Mouse (Mus musculus): ENCODE results near the gene Zbtb25. TPM values are rescaled to one million over a fixed set of nuclear protein-coding genes. Genes with fewer than 3 reads are reported as not detected.

The Zbtb25 gene
- polyA plus RNA-seq, 1 experiment from 2014 or later = 13.1 TPM

DNA sequence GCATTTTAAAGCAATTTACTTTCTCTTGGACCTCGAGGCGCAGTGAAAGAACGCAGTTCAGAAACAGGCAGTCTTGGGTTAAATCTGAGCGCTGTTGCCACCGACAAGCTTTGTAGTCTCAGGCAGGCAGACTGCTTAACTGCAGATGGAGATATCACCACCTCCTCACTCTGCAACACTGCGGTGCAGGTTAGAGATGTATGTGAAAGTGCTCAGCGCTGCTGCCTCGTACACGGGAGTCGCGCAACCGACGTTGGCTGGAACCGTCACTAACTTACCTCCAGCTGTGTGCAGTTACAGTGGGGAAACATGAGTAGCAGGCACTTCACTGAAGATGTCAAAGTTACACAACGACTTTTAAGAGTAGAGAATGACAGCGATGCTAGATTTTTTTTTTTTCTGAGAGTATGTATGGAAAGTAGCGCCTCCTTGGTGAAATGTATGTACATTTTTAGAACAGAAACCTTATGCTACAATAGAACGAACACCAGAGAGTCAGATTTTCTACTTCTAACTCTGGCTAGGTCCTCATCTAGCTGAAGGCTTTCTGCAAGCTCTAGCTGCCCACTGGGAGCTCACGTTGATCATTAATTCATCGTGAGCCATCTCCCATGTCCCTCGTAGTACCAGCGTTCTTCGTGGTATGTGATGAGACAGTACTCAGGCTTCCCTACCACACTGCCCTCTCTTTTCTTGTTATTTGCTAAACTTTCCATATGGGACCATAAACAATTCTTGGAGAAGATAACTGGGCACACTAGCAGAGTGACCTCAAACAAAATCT is 42.8 kb downstream of the Zbtb25 start:
- Histone ChIP-seq H3K4me1 (replicated peaks) (peaks cover 17% of the 10 kb centered on the region), H3K4me2 (no peak overlapping the region; the same call in 1 of the 2 replicates), H3K27ac (replicated peaks) (no peak overlapping the region), H3K36me3 (peaks cover 10% of the 10 kb centered on the region), H3K27me3 (no peaks in the 10 kb centered on the region), H3K9ac (no peak overlapping the region), H3K4me3 (no peak overlapping the region), H3K9me3 (no peaks in the 10 kb centered on the region)
- no peak for ATAC-seq (ENCODE audit: low FRiP score, low read depth)
- WGBS = 87% methylated on average over 23 of the region's 23 CpGs

DNA sequence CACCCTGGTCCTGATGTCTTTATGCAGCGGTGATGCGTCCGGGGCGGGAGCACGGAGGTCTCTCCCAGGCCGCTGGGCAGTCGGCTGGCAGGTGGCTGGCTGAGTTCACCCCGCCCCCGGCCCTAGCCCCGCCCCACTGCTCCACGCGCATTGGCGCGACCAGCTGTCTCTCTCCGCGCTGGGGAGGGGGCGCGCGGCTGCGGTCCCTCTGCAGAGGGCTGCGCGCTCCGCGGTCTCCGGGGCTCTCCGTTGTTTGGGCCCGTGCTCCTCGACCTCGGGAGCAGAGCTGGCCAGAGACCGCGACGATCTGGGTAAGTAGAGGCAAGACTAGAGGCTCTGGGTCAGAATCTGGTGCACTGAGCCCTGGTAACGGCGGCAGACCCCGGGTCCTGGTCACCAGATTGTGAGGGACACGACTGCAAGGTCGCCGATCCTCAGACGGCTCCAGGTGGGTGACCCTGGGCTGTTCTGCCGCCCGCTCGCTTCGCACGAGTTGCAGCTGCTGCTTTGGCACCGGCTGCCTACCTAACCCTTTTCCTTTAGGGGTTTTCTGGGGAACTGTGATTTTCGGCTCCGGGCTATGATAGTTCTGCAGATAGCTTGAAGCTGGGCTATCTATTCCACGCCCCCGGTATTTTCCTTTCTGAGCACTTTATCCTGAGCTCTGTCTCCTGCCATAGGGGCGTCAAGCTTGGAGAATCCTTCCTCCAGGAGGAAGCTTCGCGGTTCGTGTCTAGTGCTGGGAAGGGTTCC is 44.5 kb downstream of the Zbtb25 start, which contains the start of gene Akap5:
Gene Akap5 (plus strand): TSS at position 213 of the 753 bp plus-strand sequence.
- under 1% methylated on average over 53 of the region's 53 CpGs for WGBS
- peak; percentile 98 for ATAC-seq (ENCODE audit: low FRiP score, low read depth)
- H3K9ac ChIP-seq = peak within 1 kb of the TSS; percentile 63

DNA sequence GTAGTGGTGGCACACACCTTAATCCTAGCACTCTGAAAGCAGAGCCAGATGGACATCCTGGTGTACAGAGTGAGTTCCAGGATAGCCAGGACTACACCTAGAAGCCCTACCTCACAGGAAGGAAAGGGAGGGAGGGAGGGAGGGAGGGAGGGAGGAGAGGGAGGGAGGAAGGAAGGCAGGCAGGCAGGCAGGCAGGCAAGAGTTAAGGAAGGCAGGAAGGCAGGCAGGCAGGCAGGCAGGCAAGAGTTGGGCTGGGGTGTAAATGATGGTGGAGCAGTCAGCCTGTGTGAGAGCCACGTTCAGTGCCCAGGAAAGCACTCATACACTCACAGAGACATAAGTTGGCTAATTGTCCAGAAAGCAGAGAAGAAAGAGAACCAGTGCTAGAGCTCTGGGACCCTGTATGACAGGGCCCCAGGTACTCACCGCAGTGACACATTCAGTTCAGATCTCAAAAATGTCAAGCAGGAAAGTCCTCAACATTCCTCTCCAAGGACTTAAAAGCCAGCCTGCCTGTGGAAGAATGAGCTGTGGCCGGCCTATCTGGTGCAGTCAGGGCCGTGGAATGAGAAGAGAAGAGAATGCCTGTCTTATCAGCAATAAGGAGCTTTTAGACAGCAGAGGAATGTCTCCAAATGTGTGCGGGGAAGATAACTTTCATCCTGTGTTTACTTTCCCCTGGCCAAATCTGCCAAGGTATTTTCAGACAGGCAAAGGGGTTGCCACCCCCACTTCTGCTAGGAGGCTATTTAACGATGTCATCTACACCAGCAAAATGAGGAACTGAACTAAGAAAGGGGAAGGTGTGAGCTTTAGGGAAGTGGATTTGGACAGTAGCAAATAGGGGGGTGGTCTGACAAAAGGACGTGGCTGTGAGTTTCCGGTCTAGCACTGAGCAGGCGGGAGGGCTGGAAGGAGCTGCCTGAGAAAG is 50.9 kb downstream of the Zbtb25 start:
- no peak overlapping the region for H3K9ac ChIP-seq
- no peak overlapping the region for H3K27ac ChIP-seq (replicated peaks)
- no peak overlapping the region for H3K4me2 ChIP-seq
- no peaks in the 10 kb centered on the region for H3K9me3 ChIP-seq
- H3K27me3 ChIP-seq = no peaks in the 10 kb centered on the region
- H3K4me3 ChIP-seq = no peak overlapping the region
- no peak for ATAC-seq (ENCODE audit: low FRiP score, low read depth)
- H3K36me3 ChIP-seq = peaks cover 16% of the 10 kb centered on the region; the same call in 1 of the 2 replicates
- H3K4me1 ChIP-seq (replicated peaks) = no peaks in the 10 kb centered on the region
- WGBS = 78% methylated on average over 9 of the region's 9 CpGs

More for the DNA sequence above, 44.5 kb downstream of the Zbtb25 start, which contains the start of gene Akap5:
- Histone ChIP-seq H3K36me3 (peaks cover 7% of the 10 kb centered on the region; the same call in 1 of the 2 replicates), H3K4me2 (peak within 1 kb of the TSS; percentile 66), H3K27ac (replicated peaks) (peak within 1 kb of the TSS; percentile 57), H3K4me1 (replicated peaks) (peaks cover 17% of the 10 kb centered on the region), H3K4me3 (peak within 1 kb of the TSS; percentile 63), H3K27me3 (no peaks in the 10 kb centered on the region), H3K9me3 (no peaks in the 10 kb centered on the region)

DNA sequence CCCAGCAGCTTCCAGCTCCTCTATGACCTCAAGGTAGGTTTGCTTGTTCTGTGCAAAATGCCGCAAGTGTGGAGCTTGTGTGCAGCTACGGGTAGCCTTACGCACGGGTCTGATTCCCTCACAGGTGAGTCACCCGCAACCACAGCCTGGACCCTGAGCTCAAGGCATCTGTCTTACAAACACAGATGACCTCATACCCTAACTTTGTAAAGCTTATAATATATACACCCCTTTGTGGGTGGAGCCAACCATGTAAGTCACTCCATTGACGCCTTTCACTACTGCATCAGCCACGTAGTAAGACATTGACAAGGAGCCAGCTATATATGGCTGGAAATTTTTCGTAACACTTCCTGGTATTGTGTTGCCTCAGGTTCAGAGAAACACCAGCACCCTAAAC is 57.5 kb downstream of the Zbtb25 start:
- Histone ChIP-seq H3K4me2 (no peak overlapping the region), H3K27ac (replicated peaks) (no peak overlapping the region), H3K9me3 (no peaks in the 10 kb centered on the region), H3K27me3 (no peaks in the 10 kb centered on the region), H3K36me3 (peaks cover 16% of the 10 kb centered on the region), H3K4me1 (replicated peaks) (0 out of 2 replicates have a peak, but pooled peaks cover under 1% of the 10 kb centered on the region), H3K9ac (no peak overlapping the region), H3K4me3 (no peak overlapping the region)
- WGBS = 92% methylated on average over 8 of the region's 8 CpGs
- no peak for ATAC-seq (ENCODE audit: low FRiP score, low read depth)

DNA sequence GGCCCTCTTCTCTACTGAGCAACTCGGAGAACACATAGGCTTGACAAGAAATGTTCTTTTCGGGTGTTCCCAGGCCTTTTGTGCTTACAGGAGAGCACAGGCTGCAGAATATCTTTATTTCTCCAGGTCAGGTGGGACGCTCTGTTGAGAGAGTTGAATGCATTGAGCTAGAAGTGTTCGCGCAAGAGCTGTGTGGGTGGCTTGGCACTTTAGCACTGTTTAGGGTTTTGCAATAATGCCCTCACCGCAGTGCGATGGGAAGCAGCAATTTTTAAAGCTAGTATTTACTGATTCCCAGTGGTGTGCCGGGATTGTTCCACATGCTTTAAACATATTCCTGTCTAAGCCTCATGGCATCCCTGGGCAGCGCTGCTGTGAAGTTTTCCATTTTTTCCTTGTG is 58.2 kb downstream of the Zbtb25 start:
- Histone ChIP-seq H3K4me3 (no peak overlapping the region), H3K4me1 (replicated peaks) (0 out of 2 replicates have a peak, but pooled peaks cover 3% of the 10 kb centered on the region), H3K9me3 (no peaks in the 10 kb centered on the region), H3K36me3 (peaks cover 16% of the 10 kb centered on the region), H3K27me3 (no peaks in the 10 kb centered on the region), H3K9ac (no peak overlapping the region), H3K4me2 (no peak overlapping the region), H3K27ac (replicated peaks) (no peak overlapping the region)
- WGBS = 90% methylated on average over 9 of the region's 9 CpGs
- ATAC-seq (ENCODE audit: low FRiP score, low read depth) = no peak

DNA sequence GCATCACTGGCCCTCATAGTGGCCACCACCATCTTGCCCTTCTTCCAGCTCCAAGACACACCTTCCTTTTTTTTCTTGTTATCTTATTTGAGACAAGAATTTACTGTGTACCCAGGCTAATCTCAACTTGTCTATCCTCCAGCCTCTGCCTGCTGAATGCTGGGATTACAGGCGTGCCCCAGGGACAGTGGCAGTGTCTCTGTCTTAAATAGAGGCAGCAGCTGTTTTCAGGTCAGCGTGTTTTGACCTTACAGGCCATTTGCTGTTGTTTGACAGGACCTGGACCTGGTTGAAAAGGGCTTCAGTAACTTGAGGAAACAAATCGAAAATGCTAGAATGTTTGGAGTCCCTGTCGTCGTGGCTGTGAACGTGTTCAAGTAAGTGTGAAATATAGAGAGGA is 58.8 kb downstream of the Zbtb25 start:
- Histone ChIP-seq H3K4me2 (no peak overlapping the region), H3K27me3 (no peaks in the 10 kb centered on the region), H3K9me3 (no peaks in the 10 kb centered on the region), H3K4me1 (replicated peaks) (0 out of 2 replicates have a peak, but pooled peaks cover 3% of the 10 kb centered on the region), H3K9ac (no peak overlapping the region), H3K36me3 (peaks cover 15% of the 10 kb centered on the region), H3K27ac (replicated peaks) (no peak overlapping the region), H3K4me3 (no peak overlapping the region)
- ATAC-seq (ENCODE audit: low FRiP score, low read depth) = no peak
- WGBS = 83% methylated on average over 6 of the region's 6 CpGs

DNA sequence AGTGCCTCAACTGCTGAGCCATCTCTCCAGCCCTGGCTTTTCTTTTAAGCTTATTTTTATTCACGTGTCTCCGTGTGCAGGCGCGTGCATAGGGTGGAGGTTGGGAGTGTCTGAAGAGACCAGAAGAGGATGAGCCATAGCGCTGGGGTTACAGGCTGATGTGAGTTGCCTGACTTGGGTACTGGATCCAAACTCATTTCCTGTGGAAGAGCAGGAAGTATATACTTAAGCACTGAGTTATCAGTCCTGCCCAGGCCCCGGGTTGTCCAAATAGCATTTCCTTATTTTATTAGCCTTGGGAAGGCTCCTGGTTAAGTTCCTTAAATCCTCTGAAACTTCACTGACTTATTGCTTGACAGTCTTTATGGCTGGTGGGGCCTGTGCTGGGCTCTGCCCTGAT is 59.4 kb downstream of the Zbtb25 start:
- 91% methylated on average over 6 of the region's 6 CpGs for WGBS

DNA sequence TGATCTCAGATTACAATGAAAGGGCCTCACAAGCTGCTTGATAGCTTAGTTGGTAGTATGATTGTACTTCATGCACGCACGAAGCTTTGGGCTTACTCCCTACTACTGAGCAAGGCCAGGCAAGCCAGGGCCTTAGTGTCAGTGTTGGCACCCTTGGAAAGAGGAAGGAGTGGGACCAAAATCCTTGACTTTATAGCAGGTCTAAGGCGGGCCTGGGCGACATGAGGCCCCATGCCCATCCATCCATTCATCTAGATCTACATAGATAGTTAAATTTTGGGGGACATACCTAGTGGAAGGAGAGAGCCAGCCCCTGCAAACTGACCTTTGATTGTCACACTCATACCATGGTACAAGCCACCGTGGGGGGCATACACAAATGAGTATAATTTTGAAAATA is 61.0 kb downstream of the Zbtb25 start:
- Histone ChIP-seq H3K27me3 (no peaks in the 10 kb centered on the region), H3K4me2 (no peak overlapping the region), H3K27ac (replicated peaks) (no peak overlapping the region), H3K4me3 (no peak overlapping the region), H3K36me3 (peaks cover 7% of the 10 kb centered on the region), H3K9ac (no peak overlapping the region), H3K4me1 (replicated peaks) (peaks cover 10% of the 10 kb centered on the region; the same call in 1 of the 2 replicates), H3K9me3 (no peaks in the 10 kb centered on the region)
- no peak for ATAC-seq (ENCODE audit: low FRiP score, low read depth)
- 88% methylated on average over 5 of the region's 5 CpGs for WGBS

More for the DNA sequence above, 59.4 kb downstream of the Zbtb25 start:
- Histone ChIP-seq H3K9me3 (no peaks in the 10 kb centered on the region), H3K4me1 (replicated peaks) (0 out of 2 replicates have a peak, but pooled peaks cover 3% of the 10 kb centered on the region), H3K36me3 (peaks cover 12% of the 10 kb centered on the region), H3K27me3 (no peaks in the 10 kb centered on the region), H3K4me2 (no peak overlapping the region), H3K9ac (no peak overlapping the region), H3K4me3 (no peak overlapping the region), H3K27ac (replicated peaks) (no peak overlapping the region)
- no peak for ATAC-seq (ENCODE audit: low FRiP score, low read depth)

DNA sequence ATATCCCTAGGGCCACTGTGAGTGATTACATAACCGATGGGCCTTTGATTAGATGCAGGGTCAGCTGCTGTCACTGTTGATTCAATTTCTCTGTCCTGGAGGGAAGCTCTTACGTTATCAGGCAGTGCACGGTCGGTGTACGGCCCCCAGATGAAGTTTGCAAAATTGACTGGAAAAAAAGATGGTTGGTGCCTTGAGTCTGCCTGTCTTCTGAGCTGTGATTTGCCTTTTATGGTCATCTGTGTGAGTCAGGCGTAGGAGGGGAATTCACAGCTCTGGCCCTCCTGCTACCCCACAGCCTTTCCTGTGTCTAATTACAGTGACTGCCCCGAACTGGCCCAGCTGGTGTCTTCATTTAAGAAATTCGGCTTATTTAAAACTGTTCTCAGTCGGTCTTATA is 61.4 kb downstream of the Zbtb25 start:
- no peak for ATAC-seq (ENCODE audit: low FRiP score, low read depth)
- WGBS = 42% methylated on average over 9 of the region's 9 CpGs

DNA sequence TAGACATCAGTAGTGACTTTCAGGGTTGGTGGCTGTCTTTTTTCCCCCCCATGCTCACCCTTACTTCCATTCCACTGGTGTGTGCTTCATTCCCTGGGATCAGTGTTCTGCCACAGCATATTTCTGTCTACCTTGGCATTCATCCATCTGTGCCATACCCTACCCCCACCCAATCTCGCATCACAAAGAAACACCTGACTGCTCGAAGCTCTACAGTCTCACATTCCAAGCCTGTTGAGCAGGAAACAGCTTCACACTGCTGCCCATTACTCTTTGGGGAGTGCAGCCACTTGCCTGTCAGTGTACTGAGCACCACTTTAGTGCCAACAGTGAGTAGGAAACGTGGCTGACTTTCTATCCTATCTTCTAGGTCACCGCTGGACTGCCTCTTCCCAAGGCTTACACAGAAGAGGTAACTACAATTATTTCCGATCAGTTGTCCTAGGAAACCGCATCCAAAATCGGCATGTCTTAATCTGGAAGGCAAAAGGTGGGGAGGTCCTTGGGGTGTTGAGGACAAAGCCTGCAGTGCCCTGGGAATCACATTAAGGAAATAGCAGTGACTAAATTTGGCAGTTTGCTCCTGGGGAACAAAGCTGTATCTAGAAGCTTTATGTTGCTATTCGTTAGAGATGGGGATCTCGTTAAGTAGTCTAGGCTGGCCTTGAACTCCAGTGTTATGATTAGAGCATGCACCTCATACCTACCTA is 62.4 kb downstream of the Zbtb25 start:
- 76% methylated on average over 9 of the region's 9 CpGs for WGBS
- no peak for ATAC-seq (ENCODE audit: low FRiP score, low read depth)
- Histone ChIP-seq H3K9me3 (no peaks in the 10 kb centered on the region), H3K9ac (no peak overlapping the region), H3K4me1 (replicated peaks) (peaks cover 10% of the 10 kb centered on the region; the same call in 1 of the 2 replicates), H3K27ac (replicated peaks) (no peak overlapping the region), H3K4me2 (no peak overlapping the region), H3K36me3 (peaks cover 4% of the 10 kb centered on the region; the same call in 1 of the 2 replicates), H3K27me3 (no peaks in the 10 kb centered on the region), H3K4me3 (no peak overlapping the region)

More for the DNA sequence above, 61.4 kb downstream of the Zbtb25 start:
- no peak overlapping the region for H3K4me3 ChIP-seq
- no peaks in the 10 kb centered on the region for H3K9me3 ChIP-seq
- no peak overlapping the region for H3K9ac ChIP-seq
- H3K36me3 ChIP-seq = peaks cover 7% of the 10 kb centered on the region
- no peak overlapping the region for H3K4me2 ChIP-seq
- peaks cover 10% of the 10 kb centered on the region; the same call in 1 of the 2 replicates for H3K4me1 ChIP-seq (replicated peaks)
- H3K27ac ChIP-seq (replicated peaks) = no peak overlapping the region
- H3K27me3 ChIP-seq = no peaks in the 10 kb centered on the region

DNA sequence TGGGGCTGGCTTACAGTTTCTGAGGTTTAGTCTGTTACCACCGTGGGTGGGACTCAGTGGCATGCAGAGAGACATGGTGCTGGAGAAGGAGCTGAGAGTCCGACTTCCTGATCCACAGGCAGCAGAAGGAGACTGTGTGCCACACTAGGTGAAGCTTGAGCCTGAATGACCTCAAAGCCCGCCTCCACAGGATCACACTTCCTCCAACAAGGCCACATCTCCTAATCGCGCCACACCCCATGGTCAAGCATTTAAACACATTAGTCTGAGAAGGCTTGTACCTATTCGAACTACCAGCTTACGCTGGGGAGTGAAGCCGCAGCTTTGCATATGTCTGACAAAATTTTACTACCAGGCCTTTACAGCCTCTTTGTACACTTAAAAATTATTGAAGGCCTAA is 64.3 kb downstream of the Zbtb25 start:
- no peaks in the 10 kb centered on the region for H3K27me3 ChIP-seq
- ATAC-seq (ENCODE audit: low FRiP score, low read depth) = no peak
- no peak overlapping the region for H3K4me2 ChIP-seq
- 94% methylated on average over 8 of the region's 8 CpGs for WGBS
- H3K9me3 ChIP-seq = no peaks in the 10 kb centered on the region
- peaks cover 10% of the 10 kb centered on the region; the same call in 1 of the 2 replicates for H3K4me1 ChIP-seq (replicated peaks)
- 0 out of 2 replicates have a peak, but pooled peaks cover 3% of the 10 kb centered on the region for H3K36me3 ChIP-seq
- no peak overlapping the region for H3K27ac ChIP-seq (replicated peaks)
- no peak overlapping the region for H3K9ac ChIP-seq
- H3K4me3 ChIP-seq = no peak overlapping the region
